Mouse (Mus musculus) thymus, adult 2 months (tissue): Measurements from ENCODE around the gene Wars.

ENCODE experiments used
- CTCF ChIP-seq: fragments of 200-500 bp; IDR thresholded peaks from 2 replicates; pipeline ENCODE4 v1.5.1; 2012; ENCODE audit warnings: mild to moderate bottlenecking, control low read depth, low read length, moderate library complexity, borderline replicate concordance; ENCODE audit not compliant: control insufficient read depth, poor library complexity, insufficient read depth; ENCODE audit errors: extremely low read depth
- POLR2A ChIP-seq: fragments of 200-500 bp; IDR thresholded peaks from 2 replicates; pipeline ENCODE4 v1.6.1; 2012; ENCODE audit warnings: mild to moderate bottlenecking, low read length, control low read depth, moderate library complexity; ENCODE audit not compliant: control insufficient read depth, poor library complexity, insufficient read depth; ENCODE audit errors: extremely low read depth

DNA sequence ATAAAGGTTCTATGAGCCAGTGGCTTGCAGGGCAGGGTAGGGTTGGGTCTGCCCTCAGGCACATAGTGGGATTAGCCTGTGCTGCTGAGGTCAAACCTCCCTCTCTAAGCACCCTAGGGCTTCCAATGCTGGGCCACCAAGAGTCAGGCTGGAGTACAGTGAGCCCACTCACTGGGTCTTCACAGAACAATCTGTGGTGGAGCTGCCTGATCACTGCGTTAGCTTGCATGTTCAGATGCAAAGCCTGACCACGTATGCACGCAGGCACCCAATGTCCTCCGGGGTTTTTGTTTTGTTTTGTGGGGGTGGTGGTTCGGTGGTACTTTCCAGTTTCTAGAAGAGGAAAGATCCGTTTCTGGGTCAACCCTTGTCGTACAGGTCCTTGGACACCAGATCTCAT is 36.9 kb downstream of the Wars start:
- TF ChIP-seq CTCF (no peak), POLR2A (no peak)
